9 mouse cellular contexts compared by ENCODE assay signal in the genomic region with DNA sequence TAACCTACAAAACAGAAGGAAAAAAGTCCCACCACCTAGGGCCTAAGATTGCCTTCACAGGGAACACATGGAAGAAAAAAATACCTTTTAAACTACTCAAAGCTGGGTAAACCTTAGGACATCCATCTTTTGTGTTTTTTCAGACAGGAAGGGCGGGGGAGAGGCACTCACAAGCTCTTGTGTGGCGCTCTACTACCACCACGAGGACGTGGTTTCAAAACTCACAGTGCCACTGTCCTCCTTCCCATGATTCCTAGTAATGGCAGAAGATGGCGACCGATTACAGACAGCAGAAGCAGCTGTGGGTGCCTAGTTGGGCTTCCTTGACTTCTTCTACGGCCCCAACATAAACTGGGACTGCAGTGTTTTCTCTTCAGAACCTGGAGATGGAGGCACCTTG.
A peak's percentile ranks its signal among the peaks of the same experiment; 100 is the strongest.
DNase-seq lines count a peak whose midpoint lies in the region; ATAC-seq and TF ChIP-seq lines count a peak whose summit lies in the region.
"Had no signal": no experiment of that assay in that cellular context is flagged by ENCODE, and none has a peak within 500 bp of the region (broad histone marks: within the 10 kb centered on the region; RNA-seq: fewer than 3 reads in every experiment).

No protein-coding gene starts in this region.

- H3K9ac ChIP-seq in kidney, postnatal 0 days (ENCODE audit: low read depth, low read length): no peak overlapping the region
- no peak overlapping the region for H3K9ac ChIP-seq in stomach, postnatal 0 days (ENCODE audit: low read length)
- no peak overlapping the region for H3K9ac ChIP-seq in midbrain, embryonic 15.5 days
- H3K9ac ChIP-seq: limb, embryonic 13.5 days had no signal

- ATAC-seq in kidney, postnatal 0 days (replicated peaks; ENCODE audit: low FRiP score, low read depth): no peak
- ATAC-seq in stomach, postnatal 0 days (ENCODE audit: low FRiP score, low TSS enrichment): peak; percentile 24; the same call in 1 of the 2 replicates
- ATAC-seq in midbrain, embryonic 15.5 days (replicated peaks): no peak

- DNase-seq in embryo, embryonic 10 days (ENCODE audit: low spot score): peak; percentile 18
- no peak for DNase-seq in embryo, embryonic 9.5 days (ENCODE audit: extremely low spot score)
- DNase-seq in kidney, postnatal 0 days (ENCODE audit: low spot score): no peak
- DNase-seq in kidney, adult 9 months: no peak
- DNase-seq in CD4-positive, CD25-positive, alpha-beta regulatory T cell, adult 2 months (ENCODE audit: low read depth, low spot score): peak; percentile 79
- peak; percentile 72 for DNase-seq in induced T-regulatory cell, adult 2 months (ENCODE audit: low read depth)
- peak; percentile 26 for DNase-seq in stomach, postnatal 0 days (ENCODE audit: low spot score)

- no peak for TF ChIP-seq EP300 in stomach, postnatal 0 days (optimal IDR thresholded peaks at IDR 0.05)

- no peak overlapping the region for H3K4me3 ChIP-seq in kidney, postnatal 0 days (replicated peaks; ENCODE audit: low read depth, low read length)
- H3K4me3 ChIP-seq in stomach, postnatal 0 days (ENCODE audit: low read depth, low read length): no peak overlapping the region
- no peak overlapping the region for H3K4me3 ChIP-seq in midbrain, embryonic 15.5 days
- H3K4me3 ChIP-seq: limb, embryonic 13.5 days had no signal

- 71% methylated on average over 7 of the region's 7 CpGs for WGBS in kidney, postnatal 0 days
- 72% methylated on average over 7 of the region's 7 CpGs for whole genome bisulfite sequencing in stomach, postnatal 0 days
- WGBS in midbrain, embryonic 15.5 days: 67% methylated on average over 7 of the region's 7 CpGs

- no peaks in the 10 kb centered on the region for H3K9me3 ChIP-seq in kidney, postnatal 0 days (replicated peaks; ENCODE audit: low read length)
- H3K9me3 ChIP-seq in stomach, postnatal 0 days (ENCODE audit: control insufficient read depth, low read length): no peaks in the 10 kb centered on the region
- H3K9me3 ChIP-seq in midbrain, embryonic 15.5 days: no peaks in the 10 kb centered on the region
- H3K9me3 ChIP-seq: limb, embryonic 13.5 days had no signal

- no peaks in the 10 kb centered on the region for H3K27me3 ChIP-seq in kidney, postnatal 0 days (ENCODE audit: insufficient read depth, low read length)
- no peaks in the 10 kb centered on the region for H3K27me3 ChIP-seq in stomach, postnatal 0 days (ENCODE audit: control insufficient read depth, insufficient read depth, low read length)
- H3K27me3 ChIP-seq in midbrain, embryonic 15.5 days (replicated peaks): no peaks in the 10 kb centered on the region
- H3K27me3 ChIP-seq: limb, embryonic 13.5 days had no signal

- no peaks in the 10 kb centered on the region for H3K36me3 ChIP-seq in kidney, postnatal 0 days (ENCODE audit: insufficient read depth, low read length)
- no peaks in the 10 kb centered on the region for H3K36me3 ChIP-seq in stomach, postnatal 0 days (ENCODE audit: control insufficient read depth, insufficient read depth, low read length)
- H3K36me3 ChIP-seq in midbrain, embryonic 15.5 days (replicated peaks): no peaks in the 10 kb centered on the region

- no peak overlapping the region for H3K4me2 ChIP-seq in kidney, postnatal 0 days (ENCODE audit: low read length)
- no peak overlapping the region for H3K4me2 ChIP-seq in stomach, postnatal 0 days (replicated peaks; ENCODE audit: low read depth)
- no peak overlapping the region for H3K4me2 ChIP-seq in midbrain, embryonic 15.5 days
- H3K4me2 ChIP-seq: limb, embryonic 13.5 days had no signal

- no peak overlapping the region for H3K27ac ChIP-seq in kidney, postnatal 0 days
- no peak overlapping the region for H3K27ac ChIP-seq in stomach, postnatal 0 days (replicated peaks)
- H3K27ac ChIP-seq in midbrain, embryonic 15.5 days: no peak overlapping the region
- H3K27ac ChIP-seq: limb, embryonic 13.5 days had no signal

- no peaks in the 10 kb centered on the region for H3K4me1 ChIP-seq in kidney, postnatal 0 days (replicated peaks; ENCODE audit: insufficient read depth, low read length)
- H3K4me1 ChIP-seq in stomach, postnatal 0 days (replicated peaks; ENCODE audit: control insufficient read depth, insufficient read depth): no peaks in the 10 kb centered on the region
- H3K4me1 ChIP-seq in midbrain, embryonic 15.5 days: no peaks in the 10 kb centered on the region
- H3K4me1 ChIP-seq: limb, embryonic 13.5 days had no signal

- TF ChIP-seq CTCF in kidney, postnatal 0 days (IDR thresholded peaks at IDR 0.05; ENCODE audit: low read depth): peak; percentile 61
- peak; percentile 66 for TF ChIP-seq CTCF in stomach, postnatal 0 days (IDR thresholded peaks at IDR 0.05; ENCODE audit: low read depth)

Comparison
In these comparisons a context has a peak if more than half of its experiments do, and no peak if none do; other contexts are left out.
1. DNase-seq: peak in embryo, embryonic 10 days (single experiment), CD4-positive, CD25-positive, alpha-beta regulatory T cell, adult 2 months (single experiment), induced T-regulatory cell, adult 2 months (single experiment) and stomach, postnatal 0 days (single experiment); none in embryo, embryonic 9.5 days (single experiment), kidney, postnatal 0 days (single experiment) and kidney, adult 9 months (single experiment).